Mouse (Mus musculus): ENCODE results near the gene Kank2.
"Not testable (repeated sequence)": the region's sequence is repeated elsewhere in the genome, so short reads cannot be mapped to it uniquely, and the experiment has no call there.

Gene Kank2

DNA sequence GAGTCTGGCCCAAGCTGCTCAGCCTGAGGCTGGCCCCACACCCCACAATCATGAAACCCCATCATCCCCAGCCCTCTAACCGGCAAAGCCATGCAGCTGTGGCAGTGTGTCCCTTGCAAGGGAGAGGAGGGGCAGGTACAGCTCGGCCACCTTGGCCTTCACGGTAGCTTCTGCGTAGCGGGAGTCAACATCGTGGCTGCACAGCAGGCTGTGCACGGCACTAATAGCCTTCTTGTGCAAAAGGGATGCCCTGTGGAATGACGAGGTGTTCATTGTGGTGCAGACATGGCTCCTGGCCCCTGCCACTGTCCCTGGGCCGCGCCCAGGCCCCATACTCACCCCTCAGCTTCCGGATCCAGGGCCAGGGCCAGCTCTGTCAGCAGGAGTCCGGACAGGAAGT is 21.6 kb upstream of the Kank2 start:
- in situ Hi-C loops (cut with MboI; ENCODE audit: low pct_unique_long_range_greater_than_20kb in 1 of 2, low sequenced_read_pairs in 2 of 2, unreplicated experiment in 1 of 2): no loop called here

DNA sequence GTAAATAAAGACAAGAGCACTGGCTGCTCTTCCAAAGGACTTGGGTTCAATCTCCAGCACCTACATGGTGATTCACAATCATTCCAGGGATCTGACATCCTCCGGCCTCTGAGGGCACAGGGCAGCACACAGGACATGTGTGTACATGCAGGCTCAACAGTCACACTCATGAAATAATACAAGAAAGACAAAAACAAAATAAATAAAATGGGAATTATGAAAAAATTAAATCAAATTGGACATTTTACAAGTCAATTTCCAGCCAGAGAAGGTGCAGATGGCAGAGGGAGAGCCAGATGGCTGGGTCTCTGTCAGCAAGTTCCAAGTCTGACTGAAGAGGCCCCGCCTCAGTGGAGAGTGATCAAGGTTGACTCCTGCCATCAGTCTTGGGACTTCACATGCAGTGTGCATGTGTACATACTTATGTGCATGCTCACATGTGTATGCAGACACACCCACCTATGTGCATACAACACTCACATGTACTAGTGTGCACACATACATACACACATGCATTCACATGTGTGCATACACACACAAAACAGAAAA is 20.7 kb upstream of the Kank2 start:
- in situ Hi-C loops (cut with MboI; ENCODE audit: low pct_unique_long_range_greater_than_20kb in 1 of 2, low sequenced_read_pairs in 2 of 2, unreplicated experiment in 1 of 2): no loop called here

DNA sequence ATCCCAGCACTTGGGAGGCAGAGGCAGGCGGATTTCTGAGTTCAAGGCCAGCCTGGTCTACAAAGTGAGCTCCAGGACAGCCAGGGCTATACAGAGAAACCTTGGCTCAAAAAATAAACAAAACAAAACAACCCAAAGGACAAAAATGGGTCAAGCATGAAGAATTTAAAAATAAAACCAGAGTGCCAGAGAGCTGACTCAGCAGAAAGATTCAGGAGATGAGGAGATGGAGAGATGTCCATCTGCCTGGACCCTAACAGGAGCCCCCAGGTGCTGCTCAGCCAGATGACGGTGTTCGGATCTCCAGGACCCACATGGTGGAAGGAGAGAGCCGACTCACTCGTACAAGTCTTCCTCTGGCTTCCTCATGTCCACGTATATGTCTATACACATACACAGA is 20.0 kb upstream of the Kank2 start:
- in situ Hi-C loops (cut with MboI; ENCODE audit: low pct_unique_long_range_greater_than_20kb in 1 of 2, low sequenced_read_pairs in 2 of 2, unreplicated experiment in 1 of 2): no loop called here

DNA sequence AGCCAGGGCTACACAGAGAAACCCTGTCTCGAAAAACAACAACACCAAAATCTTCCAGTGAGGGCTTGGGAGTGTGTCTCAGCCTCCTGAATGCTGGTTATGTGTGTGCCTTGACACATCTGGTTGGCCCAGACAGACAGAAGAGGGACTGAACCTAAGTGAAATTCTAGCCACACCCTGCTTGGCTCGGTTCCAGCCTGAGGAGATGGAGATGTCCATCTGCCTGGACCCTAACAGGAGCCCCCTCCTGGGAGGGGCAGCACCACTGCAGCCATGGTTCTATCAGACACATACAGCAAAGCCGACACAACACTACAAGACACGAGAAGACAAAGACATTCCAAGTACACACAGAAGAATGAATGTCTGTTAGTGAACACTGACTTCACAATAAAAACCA is 19.6 kb upstream of the Kank2 start:
- in situ Hi-C loops (cut with MboI; ENCODE audit: low pct_unique_long_range_greater_than_20kb in 1 of 2, low sequenced_read_pairs in 2 of 2, unreplicated experiment in 1 of 2): no loop called here

DNA sequence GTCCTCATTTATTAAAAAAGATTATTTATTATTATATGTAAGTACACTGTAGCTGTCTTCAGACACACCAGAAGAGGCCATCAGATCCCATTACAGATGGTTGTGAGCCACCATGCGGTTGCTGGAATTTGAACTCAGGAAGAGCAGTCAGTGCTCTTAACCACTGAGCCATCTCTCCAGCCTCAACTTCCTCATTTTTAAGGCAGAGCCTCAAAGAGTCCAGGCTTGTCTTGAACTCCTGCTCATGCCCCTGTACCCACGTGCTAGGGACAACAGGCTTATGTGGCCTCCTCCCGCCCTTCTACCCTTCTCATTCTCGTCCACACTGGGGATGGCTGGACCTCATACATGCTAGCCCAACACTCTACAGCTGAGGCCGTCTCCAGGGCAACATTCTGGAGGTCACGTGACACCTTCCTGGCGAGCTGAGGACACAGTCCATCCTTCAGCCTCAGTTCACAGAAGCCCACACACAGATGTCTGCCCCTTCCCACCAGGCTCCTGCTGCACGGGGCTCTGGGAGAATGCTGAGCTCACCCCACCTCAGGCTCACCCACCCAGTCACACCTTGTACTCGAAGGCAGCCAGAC is 18.3 kb upstream of the Kank2 start:
- in situ Hi-C loops (cut with MboI; ENCODE audit: low pct_unique_long_range_greater_than_20kb in 1 of 2, low sequenced_read_pairs in 2 of 2, unreplicated experiment in 1 of 2): no loop called here

DNA sequence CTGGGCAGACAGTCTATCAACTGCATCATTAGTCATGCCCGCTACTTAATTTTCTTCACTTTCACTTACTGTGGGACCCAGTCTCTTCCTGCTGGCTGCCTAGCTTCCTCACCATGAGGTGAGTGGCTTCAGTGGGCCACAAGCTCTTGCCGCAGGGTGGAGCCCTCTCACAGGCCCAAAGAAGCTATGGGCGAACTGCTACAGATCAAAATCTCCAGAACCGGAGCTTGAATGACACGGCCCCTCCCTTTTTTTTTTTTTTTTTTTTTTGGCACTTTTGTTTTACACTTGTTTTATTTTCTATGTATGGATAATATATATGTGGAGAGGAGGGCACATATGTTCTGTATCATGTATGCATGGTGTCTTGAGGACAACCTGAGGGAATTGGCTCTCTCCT is 12.6 kb upstream of the Kank2 start:
- in situ Hi-C loops (cut with MboI; ENCODE audit: low pct_unique_long_range_greater_than_20kb in 1 of 2, low sequenced_read_pairs in 2 of 2, unreplicated experiment in 1 of 2): no loop called here

DNA sequence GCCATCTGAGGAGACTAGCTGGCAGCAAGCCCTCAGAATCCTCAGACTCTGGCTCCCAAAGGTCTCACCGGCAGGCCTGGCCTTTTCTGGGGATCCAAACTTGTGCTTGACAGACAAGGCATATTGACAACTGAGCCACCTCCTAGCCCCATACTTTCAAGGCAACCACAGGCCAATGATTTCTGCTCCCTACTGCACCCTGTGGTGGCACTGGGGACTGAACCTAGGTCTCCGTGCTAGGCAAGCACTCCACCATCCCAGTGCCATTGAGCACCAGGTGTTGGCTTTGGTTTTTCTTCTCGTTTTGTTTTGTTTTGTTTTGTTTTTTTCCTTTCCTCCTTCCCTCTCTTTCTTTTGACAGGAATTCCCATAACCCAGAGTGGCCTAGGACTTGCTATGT is 10.0 kb upstream of the Kank2 start:
- in situ Hi-C loops (cut with MboI; ENCODE audit: low pct_unique_long_range_greater_than_20kb in 1 of 2, low sequenced_read_pairs in 2 of 2, unreplicated experiment in 1 of 2): loop anchor here in 1 of 2 experiments (5.0 kb wide), 1 partner anchor 56 kb away; no protein-coding TSS in a partner anchor

DNA sequence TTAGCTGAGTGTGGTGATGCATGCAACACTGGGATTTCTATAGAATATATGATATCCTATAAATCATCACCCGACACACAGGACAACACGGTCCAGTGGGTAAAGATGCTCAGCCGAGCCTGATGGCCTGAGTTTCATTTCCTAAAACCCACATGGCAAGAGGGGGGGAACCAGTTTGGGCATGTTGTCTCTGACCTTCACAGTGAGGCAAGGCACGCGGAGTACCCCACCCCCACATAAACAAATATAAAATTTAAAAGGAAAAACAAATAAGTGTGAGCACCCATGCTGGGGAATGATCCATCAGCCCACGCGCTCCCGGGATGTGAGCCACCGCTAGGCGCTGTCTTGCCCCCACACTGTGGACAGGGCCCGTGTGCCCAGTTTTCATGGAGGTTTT is 8.4 kb upstream of the Kank2 start:
- in situ Hi-C loops (cut with MboI; ENCODE audit: low pct_unique_long_range_greater_than_20kb in 1 of 2, low sequenced_read_pairs in 2 of 2, unreplicated experiment in 1 of 2): loop anchor here in 1 of 2 experiments (5.0 kb wide), 1 partner anchor 55 kb away; no protein-coding TSS in a partner anchor

DNA sequence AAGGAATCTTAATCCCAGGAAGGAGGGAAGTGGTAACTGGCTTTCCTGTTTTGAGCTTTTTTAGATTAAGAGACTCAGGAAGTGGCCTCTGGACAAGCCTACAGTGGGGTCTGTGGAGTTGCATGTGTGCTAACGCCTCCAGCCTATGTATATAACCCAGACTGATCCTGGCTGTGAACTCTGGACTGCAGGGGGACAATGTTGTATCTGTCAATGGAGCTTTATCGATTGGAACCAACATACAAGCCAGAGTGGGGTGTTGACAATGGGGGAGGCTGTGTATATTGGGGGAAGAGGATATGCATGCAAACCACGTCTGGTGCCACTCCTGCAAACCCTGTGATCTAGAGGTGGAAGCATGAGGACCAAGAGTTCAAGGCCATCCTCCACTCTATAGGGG is 7.8 kb upstream of the Kank2 start:
- in situ Hi-C loops (cut with MboI; ENCODE audit: low pct_unique_long_range_greater_than_20kb in 1 of 2, low sequenced_read_pairs in 2 of 2, unreplicated experiment in 1 of 2): loop anchor here in 1 of 2 experiments (5.0 kb wide), 1 partner anchor 54 kb away; no protein-coding TSS in a partner anchor

DNA sequence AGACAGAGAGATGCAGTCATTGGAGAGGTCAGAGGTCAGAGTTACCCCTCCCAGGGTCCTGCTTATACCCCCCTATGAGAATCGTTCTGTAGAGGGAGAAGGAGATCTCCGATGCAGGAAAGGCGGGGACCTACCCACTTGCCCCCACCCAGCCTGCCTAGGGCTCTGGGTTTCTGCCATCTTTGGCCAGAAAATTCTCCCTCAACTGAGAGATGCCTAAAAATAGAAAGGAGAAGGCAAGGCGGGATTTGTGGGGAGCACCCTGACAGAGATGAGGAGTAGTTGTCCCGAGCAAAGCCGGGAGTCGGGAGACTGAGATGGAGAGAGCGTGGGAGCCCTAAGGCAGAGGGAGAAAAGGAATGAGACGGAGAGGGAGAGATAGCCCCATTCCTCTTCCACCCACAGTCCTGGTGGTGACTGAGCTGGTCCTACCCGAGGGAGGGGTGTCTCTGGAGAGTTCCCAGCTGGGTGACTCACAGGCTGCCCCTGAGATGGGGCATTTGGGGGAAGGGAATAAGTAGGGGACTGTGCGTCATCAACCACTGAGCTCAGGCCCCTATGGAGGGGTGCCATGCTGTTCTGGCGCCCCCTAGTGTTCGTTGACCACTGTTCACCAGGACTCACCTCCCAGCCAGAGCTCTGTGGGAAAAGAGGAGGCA is 5.6 kb upstream of the Kank2 start:
- in situ Hi-C loops (cut with MboI; ENCODE audit: low pct_unique_long_range_greater_than_20kb in 1 of 2, low sequenced_read_pairs in 2 of 2, unreplicated experiment in 1 of 2): no loop called here

DNA sequence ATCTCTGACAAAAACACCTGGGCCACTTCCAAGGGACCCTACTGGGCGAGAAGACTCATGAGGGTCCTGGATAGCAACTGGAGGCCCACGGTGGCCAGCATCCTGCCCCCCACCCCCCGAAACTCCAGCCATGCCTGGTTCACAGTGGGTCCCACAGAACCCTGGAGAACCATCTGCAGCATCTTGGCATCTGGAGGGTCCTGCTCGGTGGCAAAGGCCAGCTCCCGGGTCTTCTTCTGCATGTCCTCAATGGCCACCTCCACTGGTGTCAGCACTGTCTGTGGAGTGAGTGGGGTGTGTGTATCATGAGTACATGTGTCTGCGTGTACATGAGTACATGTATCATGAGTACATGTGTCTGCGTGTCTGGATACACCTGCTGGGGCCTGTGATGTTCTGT is 3.0 kb upstream of the Kank2 start:
- in situ Hi-C loops (cut with MboI; ENCODE audit: low pct_unique_long_range_greater_than_20kb in 1 of 2, low sequenced_read_pairs in 2 of 2, unreplicated experiment in 1 of 2): no loop called here

DNA sequence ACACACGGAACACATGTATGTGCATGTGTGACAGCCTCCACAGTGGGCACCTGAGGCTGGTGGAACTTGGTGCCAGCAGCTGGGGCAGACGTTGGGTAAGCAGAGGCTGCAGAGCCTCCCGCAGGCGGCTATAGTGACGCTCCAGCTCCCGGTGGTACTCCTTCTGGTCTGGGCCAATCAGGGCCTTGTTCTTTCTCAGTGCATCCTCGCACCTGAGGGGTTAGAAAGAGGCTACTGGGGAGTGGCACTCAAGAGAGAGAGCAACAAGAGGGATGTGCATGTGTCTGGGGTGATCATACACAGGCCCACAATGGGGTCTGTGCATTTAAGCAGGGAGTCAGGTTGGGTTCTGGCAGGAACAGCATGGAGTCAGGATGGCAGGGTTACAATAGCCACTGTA is 2.6 kb upstream of the Kank2 start:
- in situ Hi-C loops (cut with MboI; ENCODE audit: low pct_unique_long_range_greater_than_20kb in 1 of 2, low sequenced_read_pairs in 2 of 2, unreplicated experiment in 1 of 2): no loop called here

DNA sequence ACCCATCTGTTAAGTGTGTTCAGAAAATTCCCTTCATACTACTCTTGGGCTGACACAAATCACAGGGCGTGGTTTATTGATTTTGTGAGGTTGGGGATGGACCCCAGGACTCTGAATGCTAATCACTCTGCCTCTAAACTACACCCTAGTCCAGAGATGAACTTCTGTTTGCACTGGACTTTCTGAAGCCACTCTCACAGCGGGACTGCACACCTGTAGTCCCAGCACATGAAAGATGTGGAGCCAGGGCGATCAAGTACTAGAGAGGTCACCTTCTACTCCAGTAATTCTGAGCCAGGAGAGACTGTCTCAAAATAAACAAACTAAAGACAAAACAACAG is 436 bp upstream of the Kank2 start:
- in situ Hi-C loops (cut with MboI; ENCODE audit: low pct_unique_long_range_greater_than_20kb in 1 of 2, low sequenced_read_pairs in 2 of 2, unreplicated experiment in 1 of 2): no loop called here

DNA sequence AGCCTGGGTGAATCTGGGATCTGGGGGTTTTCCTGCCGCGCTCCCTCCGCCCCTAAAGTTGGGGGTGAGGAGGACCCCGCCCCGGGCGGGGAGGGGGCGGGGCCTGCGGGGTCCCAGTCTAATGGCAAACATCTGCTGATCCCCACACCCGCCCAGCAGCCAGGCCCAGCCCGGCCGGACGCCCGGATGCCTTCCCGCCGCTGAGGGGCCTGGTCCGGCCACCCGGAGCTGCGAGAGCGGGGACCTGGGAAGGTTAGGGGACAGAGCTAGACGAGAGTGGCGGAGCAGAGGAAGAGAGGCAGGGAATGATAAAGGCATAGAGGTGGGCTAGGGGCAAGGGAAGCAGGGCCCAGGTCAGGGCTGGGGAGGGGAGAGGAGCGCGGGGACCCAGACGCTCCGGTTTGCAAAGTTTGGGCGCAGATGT is 611 bp downstream of the Kank2 start:
- in situ Hi-C loops (cut with MboI; ENCODE audit: low pct_unique_long_range_greater_than_20kb in 1 of 2, low sequenced_read_pairs in 2 of 2, unreplicated experiment in 1 of 2): no loop called here

DNA sequence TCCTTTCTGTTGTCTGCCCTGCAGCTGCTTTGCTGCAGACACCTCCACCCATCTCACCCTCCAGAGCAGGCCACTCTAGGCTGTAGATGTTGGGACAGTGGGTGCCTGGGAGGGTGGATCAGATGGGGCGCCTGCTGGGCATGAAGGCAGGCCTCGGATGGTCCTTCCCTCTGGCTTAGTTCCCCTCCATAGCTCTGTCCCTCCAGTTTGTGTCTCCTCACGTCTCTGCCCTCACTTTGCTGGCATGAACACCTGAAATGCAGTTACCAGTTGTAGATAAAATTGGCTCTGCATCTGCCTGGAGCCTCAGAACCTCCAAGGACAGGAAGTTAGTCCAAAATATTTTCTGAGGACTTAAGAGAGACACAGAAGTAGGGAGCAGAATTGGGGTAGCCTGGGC is 1.6 kb downstream of the Kank2 start:
- in situ Hi-C loops (cut with MboI; ENCODE audit: low pct_unique_long_range_greater_than_20kb in 1 of 2, low sequenced_read_pairs in 2 of 2, unreplicated experiment in 1 of 2): no loop called here

DNA sequence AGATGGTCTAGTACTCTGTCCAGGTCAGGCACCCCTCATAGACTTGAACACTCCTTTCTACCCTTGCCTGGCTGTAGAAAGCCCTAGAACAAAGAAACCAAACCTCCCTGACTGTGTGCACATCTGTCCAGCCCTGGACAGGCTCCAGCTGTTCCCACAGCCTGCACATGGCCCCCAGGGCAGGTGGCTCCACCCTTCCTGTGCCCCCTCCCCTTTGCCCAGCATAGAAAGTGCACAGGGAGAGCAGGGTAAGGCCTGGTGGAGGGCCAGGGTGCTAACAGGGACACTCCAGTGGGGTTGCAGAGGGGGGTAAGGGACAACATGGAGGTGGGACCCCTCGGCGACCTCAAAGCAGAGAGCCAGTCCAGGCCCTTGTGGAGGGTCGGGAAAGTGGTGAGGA is 2.3 kb downstream of the Kank2 start:
- in situ Hi-C loops (cut with MboI; ENCODE audit: low pct_unique_long_range_greater_than_20kb in 1 of 2, low sequenced_read_pairs in 2 of 2, unreplicated experiment in 1 of 2): no loop called here

DNA sequence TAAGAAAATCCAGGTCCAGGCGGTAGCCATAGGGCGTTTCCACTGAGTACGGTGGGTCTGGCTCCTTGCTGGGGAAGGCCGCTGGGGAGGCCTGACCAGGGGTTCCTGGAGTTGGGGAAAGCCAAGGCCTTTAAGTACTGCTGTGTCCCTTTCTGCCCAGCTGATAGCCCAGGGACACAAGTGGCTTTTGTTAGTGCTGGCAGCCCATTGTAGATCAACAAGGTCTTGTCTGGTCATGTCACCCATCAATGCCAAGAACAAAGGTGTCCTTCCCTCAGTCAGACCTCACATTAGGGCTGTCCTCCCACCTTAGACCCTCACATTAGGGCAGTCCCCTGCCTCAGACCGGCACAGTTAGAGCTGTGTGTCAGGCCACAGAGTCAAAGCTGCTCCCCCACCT is 3.0 kb downstream of the Kank2 start:
- in situ Hi-C loops (cut with MboI; ENCODE audit: low pct_unique_long_range_greater_than_20kb in 1 of 2, low sequenced_read_pairs in 2 of 2, unreplicated experiment in 1 of 2): no loop called here

DNA sequence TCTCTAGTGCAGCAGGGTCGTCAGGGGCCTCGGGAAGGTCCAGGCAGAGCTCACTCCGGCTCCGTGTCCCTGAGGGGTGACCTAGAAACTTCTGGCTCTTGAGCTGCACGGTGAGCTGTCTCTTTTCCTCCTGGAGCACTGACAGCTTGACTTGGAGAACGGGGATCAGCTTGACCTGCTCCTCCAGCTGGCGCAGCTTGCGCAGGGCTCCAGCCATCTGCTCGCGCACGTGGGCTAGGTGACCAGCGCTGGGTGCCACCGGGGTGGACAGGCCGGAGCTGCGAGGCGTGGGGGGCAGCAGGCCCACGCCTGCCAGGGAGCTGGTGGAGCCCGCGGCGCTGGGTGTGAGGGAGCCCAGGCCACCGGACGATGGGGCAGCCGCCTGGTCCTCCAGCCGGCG is 3.6 kb downstream of the Kank2 start:
- in situ Hi-C loops (cut with MboI; ENCODE audit: low pct_unique_long_range_greater_than_20kb in 1 of 2, low sequenced_read_pairs in 2 of 2, unreplicated experiment in 1 of 2): no loop called here

DNA sequence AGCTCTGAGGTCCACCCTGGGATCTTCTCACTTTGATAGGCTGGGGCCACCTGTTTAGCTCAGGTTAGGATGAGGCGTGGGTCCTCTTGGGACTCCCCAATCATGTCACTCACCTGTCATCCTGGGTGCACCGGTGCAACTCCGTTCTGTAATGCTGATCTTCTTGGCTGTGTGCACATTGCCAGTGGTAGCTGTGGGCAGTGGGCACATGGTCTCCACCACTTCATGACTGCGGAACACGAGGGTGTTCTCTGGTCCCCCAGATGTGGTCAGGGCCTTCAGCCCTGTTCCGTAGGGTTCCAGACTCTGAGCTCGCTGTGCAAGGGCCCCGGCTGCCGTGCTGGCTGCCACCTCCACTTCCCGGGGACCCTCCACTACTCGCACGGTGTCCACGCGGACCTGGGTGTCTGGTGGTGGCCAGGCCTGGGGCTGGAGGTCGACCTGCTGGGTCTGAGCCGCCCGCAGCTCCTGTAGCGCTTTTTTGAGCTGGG is 4.2 kb downstream of the Kank2 start:
- in situ Hi-C loops (cut with MboI; ENCODE audit: low pct_unique_long_range_greater_than_20kb in 1 of 2, low sequenced_read_pairs in 2 of 2, unreplicated experiment in 1 of 2): no loop called here

DNA sequence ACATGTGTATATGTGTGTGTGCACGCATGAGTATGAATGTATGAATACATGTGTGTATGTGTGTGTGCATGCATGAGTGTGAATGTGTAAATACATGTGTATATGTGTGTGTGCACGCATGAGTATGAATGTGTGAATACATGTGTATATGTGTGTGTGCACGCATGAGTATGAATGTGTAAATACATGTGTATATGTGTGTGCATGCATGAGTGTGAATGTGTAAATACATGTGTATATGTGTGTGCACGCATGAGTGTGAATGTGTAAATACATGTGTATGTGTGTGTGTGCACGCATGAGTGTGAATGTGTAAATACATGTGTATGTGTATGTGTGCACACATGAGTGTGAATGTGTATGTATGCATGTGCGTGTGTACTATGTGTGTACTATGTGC is 5.0 kb downstream of the Kank2 start:
- in situ Hi-C loops (cut with MboI; ENCODE audit: low pct_unique_long_range_greater_than_20kb in 1 of 2, low sequenced_read_pairs in 2 of 2, unreplicated experiment in 1 of 2): not testable (repeated sequence)

Data from mouse embryonic stem cell (cell line).